Mouse (Mus musculus): ENCODE data around the gene Ranbp3l. TPM values are rescaled to one million over a fixed set of nuclear protein-coding genes. Genes with fewer than 3 reads are reported as not detected.
A peak's percentile ranks its signal among the peaks of the same experiment; 100 is the strongest.

Ranbp3l gene
- 4.8 and 7.1 TPM in 2 replicates for polyA plus RNA-seq (2016; fragmentation: Nextera tagmentation; extraction: Ambion mirVana)

- no peak within 1 kb of the TSS for H3K4me3 ChIP-seq
- peaks cover 3% of the 10 kb centered on the region; the same call in 1 of the 2 replicates for H3K4me1 ChIP-seq
- H3K27ac ChIP-seq, result no peak within 1 kb of the TSS
- no peak within 1 kb of the TSS for H3K9ac ChIP-seq
- H3K27me3 ChIP-seq, result no peaks in the 10 kb centered on the region
- no peak for ATAC-seq (ENCODE audit: low FRiP score)
- 69% methylated on average over 18 of the region's 18 CpGs for WGBS
- H3K9me3 ChIP-seq (replicated peaks), result no peaks in the 10 kb centered on the region
- peak within 1 kb of the TSS; percentile 20 for H3K4me2 ChIP-seq (replicated peaks)
- no peaks in the 10 kb centered on the region for H3K36me3 ChIP-seq
Observed at GRCm38 (mm10) chr15:8967573-8968228, at the start of gene Ranbp3l. TSS of gene Ranbp3l (plus strand) at chr15:8967949.

- Histone ChIP-seq H3K27me3 (no peaks in the 10 kb centered on the region), H3K4me3 (no peak overlapping the region), H3K9me3 (replicated peaks) (0 out of 2 replicates have a peak, but pooled peaks cover 7% of the 10 kb centered on the region), H3K36me3 (no peaks in the 10 kb centered on the region), H3K4me2 (replicated peaks) (no peak overlapping the region), H3K27ac (no peak overlapping the region), H3K4me1 (no peaks in the 10 kb centered on the region), H3K9ac (no peak overlapping the region)
- ATAC-seq (ENCODE audit: low FRiP score), result no peak
- WGBS, result 90% methylated on average over 1 of the region's 1 CpGs
Observed at GRCm38 (mm10) chr15:8930061-8930460, 37.7 kb upstream of the Ranbp3l start.

DNA sequence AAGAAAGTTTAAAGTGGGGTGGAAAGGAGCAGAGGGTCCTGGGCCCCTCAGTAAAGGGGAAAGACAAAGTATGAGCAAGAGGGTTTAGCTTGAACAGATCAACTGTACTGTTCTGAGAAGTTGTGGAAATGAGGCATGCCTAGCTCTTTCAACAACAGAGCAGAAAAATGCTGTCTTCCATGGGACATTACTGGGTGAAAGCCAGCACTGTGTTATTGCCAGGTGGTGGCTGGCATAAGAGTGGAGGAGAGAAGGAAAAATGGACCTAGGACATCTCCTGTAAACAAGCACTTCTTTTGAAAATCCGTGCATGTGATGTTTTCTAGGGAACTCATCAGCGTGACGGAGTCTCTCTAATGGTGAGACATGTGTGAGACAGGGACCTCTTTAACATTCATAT lies 30.8 kb upstream of the Ranbp3l start:
- H3K4me3 ChIP-seq, result no peak overlapping the region
- no peak overlapping the region for H3K27ac ChIP-seq
- no peaks in the 10 kb centered on the region for H3K27me3 ChIP-seq
- H3K36me3 ChIP-seq, result no peaks in the 10 kb centered on the region
- H3K9ac ChIP-seq, result no peak overlapping the region
- 88% methylated on average over 3 of the region's 3 CpGs for WGBS
- H3K9me3 ChIP-seq (replicated peaks), result no peaks in the 10 kb centered on the region
- H3K4me1 ChIP-seq, result no peaks in the 10 kb centered on the region
- no peak overlapping the region for H3K4me2 ChIP-seq (replicated peaks)
- no peak for ATAC-seq (ENCODE audit: low FRiP score)

- H3K4me3 ChIP-seq, result no peak overlapping the region
- no peak for ATAC-seq (ENCODE audit: low FRiP score)
- no peaks in the 10 kb centered on the region for H3K27me3 ChIP-seq
- H3K9ac ChIP-seq, result no peak overlapping the region
- no peaks in the 10 kb centered on the region for H3K36me3 ChIP-seq
- H3K27ac ChIP-seq, result no peak overlapping the region
- no peaks in the 10 kb centered on the region for H3K4me1 ChIP-seq
- 88% methylated on average over 5 of the region's 5 CpGs for WGBS
- H3K4me2 ChIP-seq (replicated peaks), result no peak overlapping the region
- no peaks in the 10 kb centered on the region for H3K9me3 ChIP-seq (replicated peaks)
Observed at GRCm38 (mm10) chr15:8940861-8941260, 26.9 kb upstream of the Ranbp3l start.

DNA sequence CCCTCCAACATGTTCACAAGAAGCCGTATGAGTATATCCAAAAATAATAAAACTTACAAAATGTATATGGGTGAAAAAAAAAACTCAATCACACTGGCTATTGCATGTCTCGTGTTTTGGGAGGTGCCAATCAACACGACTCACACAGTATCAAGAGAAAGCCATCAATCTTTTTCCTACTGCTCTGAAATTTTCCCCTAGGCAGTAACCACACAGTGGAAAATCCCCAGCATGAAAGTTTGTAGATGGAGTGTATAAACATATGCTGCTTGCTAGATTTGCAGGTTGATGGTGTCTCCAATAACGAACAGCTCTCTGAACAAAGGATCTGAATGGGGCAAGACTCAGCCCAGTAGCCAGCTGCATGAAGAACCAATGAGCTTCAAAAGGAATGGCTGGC lies 16.9 kb upstream of the Ranbp3l start:
- Histone ChIP-seq H3K4me3 (no peak overlapping the region), H3K4me1 (no peaks in the 10 kb centered on the region), H3K9ac (no peak overlapping the region), H3K9me3 (replicated peaks) (no peaks in the 10 kb centered on the region), H3K4me2 (replicated peaks) (no peak overlapping the region), H3K36me3 (no peaks in the 10 kb centered on the region), H3K27me3 (no peaks in the 10 kb centered on the region), H3K27ac (no peak overlapping the region)
- WGBS, result 77% methylated on average over 4 of the region's 4 CpGs
- ATAC-seq (ENCODE audit: low FRiP score), result no peak

DNA sequence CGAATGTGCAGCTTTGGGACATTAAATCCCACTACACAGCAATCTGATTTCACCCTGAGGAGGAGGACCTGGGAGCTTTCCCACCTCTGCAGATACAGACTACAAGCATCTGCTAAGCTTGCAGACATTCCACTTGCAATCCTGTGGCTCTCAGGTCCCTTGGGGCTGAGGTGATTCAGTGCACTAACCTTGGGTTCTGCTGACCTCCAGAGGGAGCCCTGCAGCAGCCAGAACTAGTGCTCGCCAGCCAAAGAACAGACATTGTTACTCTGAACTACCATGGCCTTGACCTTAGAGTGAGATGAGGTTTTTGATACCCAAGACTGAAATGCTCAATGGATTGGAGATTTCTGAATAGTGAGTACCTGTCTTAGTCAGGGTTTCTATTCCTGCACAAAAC lies 4.4 kb upstream of the Ranbp3l start:
- H3K36me3 ChIP-seq, result no peaks in the 10 kb centered on the region
- 63% methylated on average over 2 of the region's 2 CpGs for WGBS
- no peak overlapping the region for H3K4me3 ChIP-seq
- H3K27ac ChIP-seq, result no peak overlapping the region
- no peaks in the 10 kb centered on the region for H3K27me3 ChIP-seq
- no peak overlapping the region for H3K4me2 ChIP-seq (replicated peaks)
- ATAC-seq (ENCODE audit: low FRiP score), result no peak
- H3K9ac ChIP-seq, result no peak overlapping the region
- H3K4me1 ChIP-seq, result peaks cover 3% of the 10 kb centered on the region; the same call in 1 of the 2 replicates
- no peaks in the 10 kb centered on the region for H3K9me3 ChIP-seq (replicated peaks)

DNA sequence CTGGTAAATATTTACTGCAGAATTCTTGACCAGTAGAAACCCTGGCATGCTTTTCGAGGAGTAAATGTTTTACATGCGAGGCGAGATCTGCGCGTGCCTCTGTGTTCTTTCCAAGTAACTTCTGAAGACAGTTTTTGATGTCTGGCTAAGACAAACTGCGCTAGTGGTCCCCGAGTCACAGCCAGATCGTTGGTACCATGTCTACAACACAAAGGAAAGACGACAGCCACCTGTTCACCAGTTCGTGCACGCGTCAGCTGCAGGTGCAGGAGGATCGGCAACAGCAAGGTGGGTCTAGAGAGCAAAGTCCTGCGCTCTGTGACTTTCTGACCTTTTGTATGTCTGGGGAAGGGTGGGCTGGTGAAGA lies 463 bp downstream of the Ranbp3l start:
- no peak overlapping the region for H3K4me3 ChIP-seq
- no peaks in the 10 kb centered on the region for H3K9me3 ChIP-seq (replicated peaks)
- no peak for ATAC-seq (ENCODE audit: low FRiP score)
- peaks cover 3% of the 10 kb centered on the region; the same call in 1 of the 2 replicates for H3K4me1 ChIP-seq
- no peaks in the 10 kb centered on the region for H3K36me3 ChIP-seq
- no peak overlapping the region for H3K9ac ChIP-seq
- 0 out of 2 replicates have a peak overlapping the region, but pooled peaks have one; percentile 20 for H3K4me2 ChIP-seq (replicated peaks)
- H3K27ac ChIP-seq, result no peak overlapping the region
- H3K27me3 ChIP-seq, result no peaks in the 10 kb centered on the region
- WGBS, result 89% methylated on average over 14 of the region's 14 CpGs

GRCm38 (mm10) chr15:8969061-8969635 lies 1.4 kb downstream of the Ranbp3l start:
- Histone ChIP-seq H3K27me3 (no peaks in the 10 kb centered on the region), H3K4me3 (no peak overlapping the region), H3K36me3 (no peaks in the 10 kb centered on the region), H3K9ac (no peak overlapping the region), H3K4me1 (peaks cover 3% of the 10 kb centered on the region; the same call in 1 of the 2 replicates), H3K9me3 (replicated peaks) (no peaks in the 10 kb centered on the region), H3K27ac (no peak overlapping the region), H3K4me2 (replicated peaks) (no peak overlapping the region)
- ATAC-seq (ENCODE audit: low FRiP score), result no peak
- WGBS, result 86% methylated on average over 10 of the region's 10 CpGs

- no peak overlapping the region for H3K27ac ChIP-seq
- no peaks in the 10 kb centered on the region for H3K36me3 ChIP-seq
- 94% methylated on average over 6 of the region's 6 CpGs for WGBS
- H3K4me1 ChIP-seq, result no peaks in the 10 kb centered on the region
- H3K9ac ChIP-seq, result no peak overlapping the region
- no peak for ATAC-seq (ENCODE audit: low FRiP score)
- H3K4me3 ChIP-seq, result no peak overlapping the region
- no peaks in the 10 kb centered on the region for H3K9me3 ChIP-seq (replicated peaks)
- H3K4me2 ChIP-seq (replicated peaks), result no peak overlapping the region
- no peaks in the 10 kb centered on the region for H3K27me3 ChIP-seq
Observed at GRCm38 (mm10) chr15:8991211-8991610, 23.5 kb downstream of the Ranbp3l start.

- Histone ChIP-seq H3K4me2 (replicated peaks) (no peak overlapping the region), H3K4me3 (no peak overlapping the region), H3K9me3 (replicated peaks) (no peaks in the 10 kb centered on the region), H3K27ac (no peak overlapping the region), H3K9ac (no peak overlapping the region), H3K36me3 (no peaks in the 10 kb centered on the region), H3K27me3 (no peaks in the 10 kb centered on the region), H3K4me1 (no peaks in the 10 kb centered on the region)
- WGBS, result 79% methylated on average over 12 of the region's 12 CpGs
- no peak for ATAC-seq (ENCODE audit: low FRiP score)
Observed at GRCm38 (mm10) chr15:8991859-8992838, 24.4 kb downstream of the Ranbp3l start.

DNA sequence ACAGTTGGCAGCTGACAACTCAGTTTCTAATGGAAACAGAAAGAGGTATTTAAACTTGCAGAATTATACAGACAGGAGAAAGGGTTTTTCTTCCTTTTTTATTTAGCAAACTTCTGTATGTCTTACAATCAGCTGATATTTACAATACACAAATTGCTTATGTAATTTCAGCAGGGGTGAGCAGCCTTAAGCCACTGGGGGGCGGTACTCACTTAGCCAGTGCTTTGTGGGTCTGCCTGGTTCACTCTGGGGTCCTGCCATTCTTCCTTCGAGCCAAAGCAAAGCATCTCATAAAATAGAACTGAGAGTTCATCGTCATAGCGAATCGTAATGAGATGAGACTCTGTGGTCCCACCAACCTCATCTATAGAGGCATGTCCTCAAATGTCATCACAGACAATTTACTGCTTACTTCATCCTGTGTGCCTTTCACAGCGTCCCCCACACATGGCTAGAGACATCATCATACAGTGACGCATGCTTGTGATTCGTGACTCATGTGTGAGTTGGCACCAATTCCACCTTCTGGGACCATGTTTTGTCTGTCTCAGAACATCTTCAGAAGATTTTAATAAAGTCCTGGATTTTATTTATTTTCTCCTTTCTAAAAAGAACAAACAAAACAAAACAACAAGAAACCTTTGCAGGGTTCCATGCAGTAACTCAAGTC lies 27.0 kb downstream of the Ranbp3l start:
- WGBS, result 75% methylated on average over 8 of the region's 8 CpGs
- Histone ChIP-seq H3K9ac (no peak overlapping the region), H3K4me3 (no peak overlapping the region), H3K27ac (no peak overlapping the region), H3K36me3 (no peaks in the 10 kb centered on the region), H3K4me2 (replicated peaks) (no peak overlapping the region), H3K4me1 (no peaks in the 10 kb centered on the region), H3K9me3 (replicated peaks) (no peaks in the 10 kb centered on the region), H3K27me3 (no peaks in the 10 kb centered on the region)
- ATAC-seq (ENCODE audit: low FRiP score), result no peak

DNA sequence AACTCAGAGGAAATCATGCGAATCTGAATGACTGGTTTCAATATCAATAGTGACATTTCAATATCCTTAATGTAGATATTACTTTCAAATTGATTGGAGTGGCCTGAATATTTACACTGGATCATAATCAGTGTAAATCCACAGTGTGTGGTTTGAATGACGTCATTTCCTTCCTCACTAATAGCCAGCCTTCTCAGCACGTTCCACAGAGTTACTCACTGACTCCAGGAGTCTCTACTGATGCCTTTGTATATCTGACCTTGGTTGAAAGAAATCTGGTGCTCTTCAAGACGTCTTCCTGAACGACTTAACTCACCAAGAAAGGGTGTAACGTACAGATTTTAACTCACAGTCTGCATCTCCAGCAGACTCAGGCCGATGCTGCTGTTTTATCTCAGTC lies 27.7 kb downstream of the Ranbp3l start:
- WGBS, result 77% methylated on average over 7 of the region's 7 CpGs
- ATAC-seq (ENCODE audit: low FRiP score), result no peak
- H3K36me3 ChIP-seq, result no peaks in the 10 kb centered on the region

More for the DNA sequence above, 27.7 kb downstream of the Ranbp3l start:
- Histone ChIP-seq H3K9ac (no peak overlapping the region), H3K4me3 (no peak overlapping the region), H3K27ac (no peak overlapping the region), H3K9me3 (replicated peaks) (no peaks in the 10 kb centered on the region), H3K4me1 (no peaks in the 10 kb centered on the region), H3K4me2 (replicated peaks) (no peak overlapping the region), H3K27me3 (no peaks in the 10 kb centered on the region)

All from hindbrain, embryonic 12.5 days (tissue).